Mouse (Mus musculus) thymus, adult 2 months (tissue): ENCODE data around the gene Tmem268.

Experiments
- CTCF ChIP-seq: fragments of 200-500 bp; IDR thresholded peaks from 2 replicates; pipeline ENCODE4 v1.5.1; 2012; ENCODE audit warnings: mild to moderate bottlenecking, control low read depth, low read length, moderate library complexity, borderline replicate concordance; ENCODE audit not compliant: control insufficient read depth, poor library complexity, insufficient read depth; ENCODE audit errors: extremely low read depth
- POLR2A ChIP-seq: fragments of 200-500 bp; IDR thresholded peaks from 2 replicates; pipeline ENCODE4 v1.6.1; 2012; ENCODE audit warnings: mild to moderate bottlenecking, low read length, control low read depth, moderate library complexity; ENCODE audit not compliant: control insufficient read depth, poor library complexity, insufficient read depth; ENCODE audit errors: extremely low read depth

GRCm38 (mm10) chr4:63600786-63601185 lies 42.2 kb downstream of the Tmem268 start:
- no peak for TF ChIP-seq CTCF
- no peak for TF ChIP-seq POLR2A
